Mouse (Mus musculus) kidney, adult 2 months (tissue): Measurements from ENCODE around the gene Col24a1.

ENCODE experiments used
- CTCF ChIP-seq: fragments of 200-500 bp; conservative IDR thresholded peaks from 2 replicates; pipeline ENCODE4 v1.5.1; 2011; ENCODE audit warnings: low read depth, mild to moderate bottlenecking, control low read depth, low read length, moderate library complexity, mixed read lengths; ENCODE audit not compliant: insufficient read depth, insufficient read length
- POLR2A ChIP-seq: fragments of 200-500 bp; IDR thresholded peaks from one replicate; pipeline ENCODE4 v1.6.1; 2011; ENCODE audit warnings: low read depth, low read length, control low read depth

- no peak for TF ChIP-seq CTCF
- TF ChIP-seq POLR2A, result no peak
Measured at GRCm38 (mm10) chr3:145576876-145577275, 284.6 kb downstream of the Col24a1 start.
